Mouse (Mus musculus) neural tube, postnatal 0 days (tissue): ENCODE measurements around the gene Kbtbd13. TPM values are rescaled to one million over a fixed set of nuclear protein-coding genes. Genes with fewer than 3 reads are reported as not detected.

Experiments used
- polyA plus RNA-seq: library from polyadenylated mRNA; unstranded; fragments of >200 nt; fragmentation: Nextera tagmentation; extraction: Ambion mirVana; gene quantifications from 2 replicates; pipeline ENCODE4 v1.2.1, GENCODE M21; 2015

The Kbtbd13 gene
- polyA plus RNA-seq, result 0.22 and 0.69 TPM in 2 replicates

GRCm38 (mm10) chr9:65391613-65391964 lies at the start of gene Kbtbd13:
TSS of gene Kbtbd13 (minus strand) at chr9:65391652.

GRCm38 (mm10) chr9:65435671-65436301 lies 44.3 kb upstream of the Kbtbd13 start, which contains the start of gene Mtfmt:
TSS of gene Mtfmt (plus strand) at chr9:65435782.

GRCm38 (mm10) chr9:65422760-65423501 lies 31.5 kb upstream of the Kbtbd13 start, which contains the start of gene Slc51b:
TSS of gene Slc51b (minus strand) at chr9:65422955.

GRCm38 (mm10) chr9:65398279-65398678 lies 6.8 kb upstream of the Kbtbd13 start, which contains the start of gene Rasl12:
TSS of gene Rasl12 (plus strand) at chr9:65398506.

GRCm38 (mm10) chr9:65360641-65361448 lies 30.6 kb downstream of the Kbtbd13 start, which contains the start of gene Ubap1l:
TSS of gene Ubap1l (plus strand) at chr9:65361041.

GRCm38 (mm10) chr9:65345854-65346475 lies 45.5 kb downstream of the Kbtbd13 start, which contains the start of gene Pdcd7:
TSS of gene Pdcd7 (plus strand) at chr9:65346104.

Other genes with a start within 250 kb of the Kbtbd13 start
- 7.5 and 9.4 TPM in 2 replicates for gene Parp16, start 196.3 kb downstream of the Kbtbd13 start, polyA plus RNA-seq
- gene Cilp, start 126.5 kb downstream of the Kbtbd13 start, polyA plus RNA-seq, result 0.19 and 0.23 TPM in 2 replicates
- 33.9 and 35.7 TPM in 2 replicates for gene Clpx, start 97.4 kb downstream of the Kbtbd13 start, polyA plus RNA-seq
- 13.2 and 15.3 TPM in 2 replicates for gene Pdcd7, start 45.5 kb downstream of the Kbtbd13 start, polyA plus RNA-seq
- gene Ubap1l, start 30.6 kb downstream of the Kbtbd13 start, polyA plus RNA-seq, result 3.8 and 5.0 TPM in 2 replicates
- gene Rasl12, start 6.9 kb upstream of the Kbtbd13 start, polyA plus RNA-seq, result 4.3 and 5.9 TPM in 2 replicates
- not detected in 2 replicates for gene Slc51b, start 31.3 kb upstream of the Kbtbd13 start, polyA plus RNA-seq
- gene Mtfmt, start 44.1 kb upstream of the Kbtbd13 start, polyA plus RNA-seq, result 19.6 and 20.9 TPM in 2 replicates
- 76.2 and 82.0 TPM in 2 replicates for gene Spg21, start 69.3 kb upstream of the Kbtbd13 start, polyA plus RNA-seq
- 0.65 and 1.1 TPM in 2 replicates for gene Ankdd1a, start 128.5 kb upstream of the Kbtbd13 start, polyA plus RNA-seq
- gene Plekho2, start 188.4 kb upstream of the Kbtbd13 start, polyA plus RNA-seq, result 5.6 and 6.4 TPM in 2 replicates
- 1.4 TPM in 2 replicates for gene Pif1, start 195.5 kb upstream of the Kbtbd13 start, polyA plus RNA-seq
- gene Rbpms2, start 238.0 kb upstream of the Kbtbd13 start, polyA plus RNA-seq, result 3.1 and 3.3 TPM in 2 replicates